Mouse (Mus musculus): ENCODE data around the gene Tcl1b2.
"Not testable (repeated sequence)": the region's sequence is repeated elsewhere in the genome, so short reads cannot be mapped to it uniquely, and the experiment has no call there.

GRCm38 (mm10) chr12:105134167-105134566 is 11.6 kb upstream of the Tcl1b2 start:
- not testable (repeated sequence) for TF ChIP-seq POLR2A, CTCF (IDR thresholded peaks at IDR 0.05; ENCODE audit: insufficient read depth, low read depth, low read length)

All from olfactory bulb, adult 2 months (tissue).